Mouse (Mus musculus) gastrocnemius, postnatal 14 days (tissue): Measurements from ENCODE around the gene Gypa. TPM values are rescaled to one million over a fixed set of nuclear protein-coding genes. Genes with fewer than 3 reads are reported as not detected.

Experiments
- DNase-seq: peaks from one replicate; pipeline ENCODE4 v3.0.0; 2021; ENCODE audit warnings: mixed read lengths
- intact Hi-C: fragments of 180-260 bp; cut with DNase I; formaldehyde crosslinking; loops from one replicate; pipeline ENCODE4 v1.15.1; 2025; ENCODE audit warnings: low total_unique reads
- total RNA-seq, 2 experiments: library from RNA; stranded (reverse); gene quantifications; 2 replicates each; pipeline ENCODE4 v1.2.3; 2021

The Gypa gene
- total RNA-seq, 2 experiments from 2014 or later = 0.29 to 0.60 TPM

DNA sequence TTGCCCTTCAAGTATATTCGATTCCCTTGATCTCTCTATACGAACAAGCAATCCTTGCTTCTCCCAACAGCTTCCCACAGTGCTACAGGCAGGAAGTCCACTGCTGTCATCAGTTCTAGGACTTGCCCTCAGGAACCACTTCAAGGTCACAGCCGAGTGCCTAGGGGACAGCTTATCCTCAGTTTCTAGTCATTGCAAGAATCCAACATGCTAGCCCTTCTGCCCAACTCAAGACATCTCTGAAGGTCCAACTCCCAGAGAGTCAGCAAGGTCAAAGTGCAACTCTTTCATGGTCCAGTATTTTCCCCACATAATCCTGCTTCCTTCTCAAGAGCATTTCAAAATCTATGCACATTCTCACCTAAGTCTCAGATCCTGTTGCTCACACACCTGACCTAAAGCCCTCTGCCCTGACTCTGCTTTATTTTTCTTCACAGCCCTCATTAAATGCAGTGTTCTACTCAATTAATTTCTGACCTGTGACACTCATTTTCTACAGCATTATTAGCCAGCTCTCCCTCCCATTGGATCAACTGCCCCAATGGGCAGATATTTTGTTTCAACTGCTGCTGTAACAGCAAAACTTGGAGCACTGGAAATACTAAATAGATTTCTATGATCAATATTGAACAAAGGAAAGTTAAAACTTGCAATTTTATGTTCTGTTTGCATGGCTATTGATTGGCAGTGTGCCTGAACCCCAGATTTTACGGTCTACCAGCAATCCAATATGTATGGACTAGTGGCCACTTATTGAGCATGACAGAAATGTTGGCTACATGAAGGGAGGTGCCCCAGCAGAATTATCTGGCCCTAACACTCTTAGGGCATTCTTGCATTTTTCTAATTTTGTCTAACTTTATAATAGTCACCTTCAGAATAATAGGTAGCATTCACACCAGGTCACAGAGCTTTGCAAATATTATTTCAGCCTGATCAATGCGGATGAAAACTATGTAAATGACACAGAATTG is 33.1 kb downstream of the Gypa start:
- intact Hi-C loops = no loop called here

DNA sequence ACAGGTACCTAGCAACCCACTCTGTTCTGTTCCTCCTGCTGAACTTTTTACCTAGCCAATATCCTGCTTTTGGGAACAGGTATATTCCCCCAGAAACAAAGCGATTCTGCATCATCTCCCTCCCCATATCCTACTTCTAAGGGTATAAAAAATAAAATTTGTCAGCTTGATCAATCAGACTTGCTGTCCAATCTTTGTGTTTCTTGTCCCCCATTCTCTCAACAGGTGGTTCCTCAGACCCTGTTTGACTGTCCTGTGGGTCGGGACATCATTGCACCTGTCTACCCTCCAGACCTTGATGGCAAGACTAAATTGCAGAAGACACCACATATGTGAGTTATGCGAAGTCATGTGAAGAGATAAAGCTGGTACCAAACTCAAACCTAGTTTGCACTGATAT is 48.3 kb downstream of the Gypa start:
- DNase-seq = no peak
- intact Hi-C loops = no loop called here

More for the DNA sequence above, 33.1 kb downstream of the Gypa start:
- DNase-seq = no peak

DNA sequence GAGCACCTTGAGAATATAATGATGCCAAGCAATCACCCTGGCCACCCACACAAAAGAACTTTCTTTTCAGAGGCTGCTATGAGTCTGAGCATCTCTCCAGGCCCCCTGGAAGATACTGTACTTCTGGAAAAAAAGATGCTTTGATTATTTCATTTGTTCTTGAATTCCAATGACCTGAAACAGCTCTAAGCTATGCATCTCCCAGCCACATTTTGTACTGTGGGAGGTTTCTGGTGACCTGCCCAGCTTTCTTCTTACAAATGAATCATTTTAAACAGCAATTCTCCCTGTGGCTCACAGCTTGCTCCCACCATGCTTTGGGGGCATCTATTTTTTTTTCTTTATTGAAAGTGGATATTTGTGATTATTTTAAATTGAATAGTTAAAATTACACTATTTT is 56.9 kb downstream of the Gypa start:
- no peak for DNase-seq
- intact Hi-C loops = no loop called here

DNA sequence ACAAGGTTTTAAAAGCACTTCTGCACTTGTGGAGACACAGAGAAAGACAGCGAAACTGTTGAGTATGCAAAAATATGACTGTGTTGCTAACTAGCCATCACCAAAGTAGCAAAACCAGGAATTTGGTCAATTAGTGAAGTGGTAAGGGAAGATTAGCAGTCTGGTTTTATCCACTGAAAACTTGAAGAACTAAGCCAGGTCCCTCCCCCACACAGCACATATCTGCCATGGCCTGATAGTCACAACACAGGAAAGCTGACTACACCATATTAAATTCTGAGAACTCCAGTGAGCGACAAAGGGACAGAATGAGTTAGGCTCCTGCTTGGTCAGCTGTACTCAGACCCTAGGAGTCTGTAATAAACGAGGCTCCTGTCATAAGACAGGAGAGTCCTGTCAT is 57.7 kb downstream of the Gypa start:
- DNase-seq = no peak
- intact Hi-C loops = no loop called here

DNA sequence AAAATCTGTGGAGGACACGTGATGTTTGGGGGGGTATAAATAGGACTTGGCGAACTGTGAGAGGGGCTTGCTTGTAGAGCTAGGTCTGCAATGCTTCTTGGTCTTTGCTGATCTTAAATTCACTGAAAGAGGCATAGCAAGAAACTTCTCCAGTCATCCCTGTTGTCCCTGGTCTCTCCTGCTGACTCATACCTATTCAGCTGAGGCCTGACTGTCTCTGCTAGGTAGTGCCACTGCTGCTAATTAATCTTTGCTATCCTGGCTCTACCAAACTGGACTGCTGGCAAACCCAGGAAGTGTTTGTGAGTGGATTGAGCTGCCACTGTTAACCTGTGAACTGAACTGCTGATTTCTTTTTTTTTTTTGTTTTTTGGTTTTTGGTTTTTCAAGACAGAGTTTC is 61.4 kb downstream of the Gypa start:
- DNase-seq = no peak
- intact Hi-C loops = no loop called here

Other genes with a start within 250 kb of the Gypa start
- gene Frem3, start 117.3 kb downstream of the Gypa start, total RNA-seq = not detected
- 10 to 100 TPM; 29.1 to 30.6 TPM for gene Smarca5, start 245.7 kb downstream of the Gypa start, total RNA-seq